Mouse (Mus musculus) retina, postnatal 7 days (tissue): ENCODE results near the gene Ccr4.

Source experiments
- DNase-seq: peaks from one replicate; pipeline ENCODE4 v3.0.0-alpha.2; 2012; ENCODE audit warnings: low read depth, low spot score

Gene Ccr4

DNA sequence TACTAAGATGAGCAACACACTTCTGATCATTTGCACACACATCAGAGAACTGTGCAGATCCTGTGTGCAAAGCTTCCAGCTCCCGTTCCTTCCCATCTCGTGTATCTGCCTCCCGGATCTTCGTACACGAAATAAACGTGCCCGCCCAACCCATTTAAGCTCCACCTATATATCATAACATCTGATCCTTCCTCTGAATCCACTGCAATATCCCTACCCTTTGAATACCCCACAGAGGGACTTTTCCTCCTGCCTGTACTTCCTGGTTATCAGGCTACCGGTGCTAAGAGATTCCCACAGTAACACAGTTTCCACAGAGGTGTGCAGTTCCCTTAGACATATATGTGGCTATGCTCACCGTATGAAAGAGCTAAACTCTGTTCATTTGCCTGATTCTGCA lies at the start of gene Ccr4:
Gene Ccr4, minus strand, starts transcription at position 101 of the 400 bp plus-strand sequence.
- no peak for DNase-seq

DNA sequence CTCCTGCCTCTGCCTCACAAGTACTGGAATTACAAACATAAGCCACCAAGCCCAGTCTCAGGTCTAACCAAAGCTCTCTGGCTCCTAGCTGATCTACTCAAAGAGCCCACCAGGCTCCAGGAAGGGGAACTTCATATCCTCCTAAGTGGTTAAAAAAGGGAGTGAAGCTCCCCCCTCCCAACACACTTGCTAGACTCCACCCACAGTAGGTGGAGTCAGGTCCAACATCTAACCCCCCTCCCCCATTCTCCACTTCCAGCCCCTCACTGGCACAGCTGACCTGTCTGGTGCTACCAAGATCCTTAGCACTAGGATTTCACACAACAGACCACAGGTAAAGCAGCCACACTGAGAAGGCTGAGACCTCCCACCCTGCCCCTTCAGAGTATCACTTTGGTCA lies 49.1 kb upstream of the Ccr4 start:
- no peak for DNase-seq

DNA sequence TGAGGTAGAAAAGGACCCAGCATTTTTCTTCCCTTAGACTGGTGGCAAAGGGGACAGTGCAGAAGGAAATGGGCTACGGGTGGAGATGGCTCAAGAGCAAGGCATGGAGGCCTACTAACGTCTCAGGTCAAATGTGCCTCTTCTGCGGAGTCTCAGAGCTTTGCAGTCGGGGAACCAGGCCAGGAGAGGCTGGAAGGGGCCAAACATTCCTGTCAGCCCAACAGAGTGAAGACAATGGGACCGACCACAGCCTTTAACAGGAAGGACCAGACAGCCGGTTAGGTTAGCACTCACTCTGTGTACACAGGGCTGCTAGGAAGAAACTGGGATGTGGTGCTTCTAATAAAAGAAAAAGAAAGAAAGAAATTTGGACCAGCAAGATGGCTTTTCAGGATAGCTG lies 45.3 kb upstream of the Ccr4 start:
- DNase-seq = no peak

DNA sequence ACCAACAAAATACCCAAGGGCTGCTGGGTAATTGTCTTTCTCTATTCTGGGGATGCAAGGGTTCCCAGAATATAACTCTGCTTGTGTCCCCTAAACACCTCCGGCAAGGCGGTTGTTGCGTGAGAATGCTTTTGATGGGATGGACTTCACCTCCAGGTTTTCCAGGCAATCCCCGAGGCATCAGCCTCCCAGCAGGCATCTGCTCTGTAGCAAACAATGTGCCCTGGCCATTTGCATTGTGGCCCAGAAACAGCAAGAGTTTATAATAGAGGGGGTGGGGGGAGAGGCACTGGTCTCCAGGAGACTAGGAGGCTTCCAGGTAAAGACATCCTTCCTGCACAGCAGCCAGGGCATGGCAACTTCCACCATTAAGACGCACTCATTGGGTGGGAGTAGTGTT lies 44.4 kb upstream of the Ccr4 start:
- no peak for DNase-seq

DNA sequence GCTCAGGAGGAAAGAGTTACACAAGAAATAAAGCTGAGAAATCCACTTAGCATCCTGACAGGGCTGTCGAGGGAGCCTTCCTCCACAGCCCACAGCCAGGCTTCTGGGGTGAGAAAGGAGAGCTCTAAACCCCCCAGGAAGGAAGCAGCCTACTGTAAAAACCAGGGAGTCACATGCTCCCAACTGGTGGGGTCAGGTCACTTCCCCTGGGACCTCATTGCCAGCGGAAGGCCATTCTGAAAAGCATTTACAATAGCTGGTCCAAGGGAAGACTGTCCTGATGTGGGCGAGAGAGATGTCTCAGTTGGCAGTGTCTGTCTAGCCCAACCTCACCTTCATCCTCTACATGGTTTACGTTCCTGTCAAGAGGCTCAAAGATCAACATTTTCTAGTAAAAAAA lies 43.8 kb upstream of the Ccr4 start:
- DNase-seq = no peak

DNA sequence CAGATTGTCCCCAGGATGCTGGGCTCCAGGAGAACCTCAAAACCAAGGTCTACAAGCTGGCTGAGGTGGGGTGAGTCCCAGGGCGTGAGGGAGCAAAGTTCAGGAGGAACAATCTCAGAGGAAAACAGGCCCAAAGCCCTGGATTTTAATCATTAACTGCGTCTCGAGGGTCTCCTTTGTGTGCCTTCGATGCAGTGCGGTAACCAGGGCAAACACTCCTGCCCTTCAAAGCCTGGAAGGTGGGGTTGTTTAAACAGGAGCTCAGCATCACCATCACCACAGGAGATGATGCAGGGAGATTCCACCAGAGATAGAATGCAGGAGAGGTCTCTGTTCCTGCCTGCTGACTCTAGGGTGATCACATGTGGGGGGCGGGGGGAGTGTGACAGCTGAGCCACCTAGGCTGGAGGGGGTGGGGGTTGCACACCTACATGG lies 42.9 kb upstream of the Ccr4 start:
- no peak for DNase-seq

DNA sequence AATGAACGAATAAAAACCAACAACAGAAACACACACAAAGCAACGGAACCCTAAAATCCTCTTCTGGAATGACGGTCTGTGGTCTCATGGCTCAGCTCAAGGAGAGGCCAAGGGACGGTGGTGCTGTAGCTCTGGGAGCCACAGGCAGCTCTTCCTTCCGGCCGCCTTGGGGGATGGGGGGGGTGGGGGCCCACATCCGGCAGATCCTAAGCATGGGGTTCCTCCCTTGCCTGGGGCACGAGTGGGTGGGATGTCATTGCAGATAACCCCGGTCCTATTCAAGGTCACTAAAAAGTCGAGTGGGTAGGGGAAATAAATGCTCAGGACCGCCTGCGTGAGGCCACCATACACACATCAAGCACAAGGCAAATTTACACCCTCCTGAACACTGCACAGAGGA lies 42.0 kb upstream of the Ccr4 start:
- no peak for DNase-seq

DNA sequence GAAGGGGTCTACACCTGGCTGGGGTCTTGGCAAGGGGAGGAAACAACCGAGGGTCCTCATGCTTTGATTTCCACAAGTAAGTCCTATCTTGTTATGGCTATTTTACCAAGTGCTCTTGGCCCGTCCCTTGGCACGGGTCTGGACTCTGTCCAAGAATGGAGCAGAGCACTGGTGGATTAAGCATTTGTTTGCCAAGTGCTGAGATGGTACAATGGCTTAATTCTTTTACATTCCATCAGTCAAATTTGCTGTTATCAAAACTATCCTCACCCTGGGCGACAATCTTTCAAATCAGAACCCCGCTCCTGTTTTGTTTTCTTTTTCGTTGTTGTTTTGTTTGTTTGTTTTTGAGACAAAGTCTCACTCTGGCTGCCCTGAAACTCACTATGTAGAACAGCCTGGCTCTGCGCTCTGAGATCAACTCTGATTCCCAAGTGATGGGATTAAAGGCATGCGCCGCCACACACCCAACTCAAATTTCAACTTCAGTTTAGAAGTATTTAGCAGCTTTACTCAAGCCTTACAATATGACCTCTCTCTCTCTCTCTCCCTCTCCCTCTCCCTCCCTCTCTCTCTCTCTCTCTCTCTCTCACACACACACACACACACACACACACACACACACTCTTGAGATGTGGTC lies 40.2 kb upstream of the Ccr4 start:
- no peak for DNase-seq

DNA sequence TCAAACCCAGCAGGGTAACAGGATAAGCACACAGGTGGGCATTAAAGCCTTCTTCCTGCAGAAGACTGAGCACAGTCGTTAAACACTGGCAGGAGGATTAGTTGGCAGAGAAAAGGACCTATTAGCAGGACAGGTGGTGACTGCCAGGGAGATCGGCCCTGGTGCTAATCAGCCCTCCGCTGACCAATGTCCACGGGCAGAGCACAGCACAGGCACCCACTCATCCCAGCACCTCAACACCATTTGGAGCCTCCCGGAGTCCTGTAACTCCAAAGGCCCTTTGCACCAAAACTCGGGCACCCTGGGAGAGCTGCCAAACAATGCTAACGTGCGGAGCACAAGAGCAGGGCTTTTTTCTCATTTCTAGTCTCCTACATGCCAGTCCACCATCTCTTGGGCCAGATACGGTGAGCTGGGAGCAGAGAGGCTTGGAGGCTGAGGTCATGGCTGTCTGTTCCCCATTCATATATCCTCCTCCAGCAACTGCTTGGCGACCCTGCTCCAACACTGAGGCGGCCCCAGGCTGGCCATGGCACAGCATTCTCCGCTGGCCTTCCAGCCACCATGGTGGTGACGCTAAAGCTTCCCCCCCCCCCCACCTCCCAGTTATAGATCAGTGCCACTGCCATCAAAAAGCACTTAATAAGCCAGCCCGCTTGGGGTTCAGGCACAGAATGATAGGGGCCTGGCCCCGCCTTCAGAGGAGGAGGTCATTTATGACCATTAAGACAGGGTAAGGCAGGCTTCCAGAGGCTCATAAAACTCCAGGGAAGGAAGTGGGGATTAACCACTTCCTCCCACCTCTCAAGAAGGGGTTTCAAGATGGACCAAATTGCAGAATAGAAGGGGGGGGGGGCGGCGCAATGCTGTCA lies 39.4 kb upstream of the Ccr4 start:
- no peak for DNase-seq

DNA sequence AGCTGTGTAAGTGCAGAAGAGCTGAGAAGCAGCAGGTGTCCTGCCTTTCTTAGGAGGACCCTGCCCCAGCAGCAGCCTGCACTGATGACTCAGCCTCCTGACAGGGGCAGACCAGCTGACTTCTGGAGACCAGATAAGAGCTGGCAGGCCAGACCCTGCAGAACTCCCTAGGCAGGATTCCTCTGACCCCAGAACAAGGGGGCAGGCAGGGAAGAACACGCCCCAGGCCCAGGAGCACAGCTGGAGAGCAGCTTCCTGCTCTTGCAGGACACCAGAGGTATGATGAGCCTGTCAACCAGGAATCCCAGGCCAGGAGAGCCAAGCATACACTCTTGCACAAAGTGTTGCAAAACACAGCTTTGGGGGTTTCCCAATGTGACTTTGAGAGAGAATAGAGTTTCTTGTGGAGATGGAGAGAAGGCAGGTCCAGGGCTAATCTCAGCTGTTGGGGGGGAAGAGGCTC lies 36.6 kb upstream of the Ccr4 start:
- DNase-seq = no peak

DNA sequence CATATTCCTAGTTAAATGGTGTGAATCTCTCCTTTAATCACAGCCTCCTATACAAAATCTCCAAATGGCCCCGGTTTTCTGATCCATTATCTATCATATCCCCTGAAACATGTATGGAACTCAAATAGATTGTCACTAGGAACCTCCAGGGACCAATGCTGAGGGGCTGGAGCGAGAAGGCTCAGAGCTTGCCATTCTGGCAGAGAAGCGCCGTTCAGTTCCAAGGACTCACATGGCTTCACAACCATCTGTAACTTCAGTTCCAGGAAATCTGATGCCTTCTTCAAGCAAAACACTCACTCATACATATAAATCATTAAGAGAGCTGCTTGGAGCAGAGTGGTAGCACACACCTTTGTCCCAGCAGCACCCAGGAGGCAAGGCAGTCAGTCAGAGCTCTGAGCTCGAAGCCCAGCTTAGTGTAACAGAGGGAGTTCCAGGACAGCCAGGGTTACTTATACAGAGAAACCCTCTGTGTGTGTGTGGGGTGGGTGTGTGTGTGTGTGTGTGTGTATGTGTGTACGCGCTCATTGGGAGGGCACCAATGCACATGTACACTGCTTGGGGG lies 34.4 kb upstream of the Ccr4 start:
- no peak for DNase-seq

DNA sequence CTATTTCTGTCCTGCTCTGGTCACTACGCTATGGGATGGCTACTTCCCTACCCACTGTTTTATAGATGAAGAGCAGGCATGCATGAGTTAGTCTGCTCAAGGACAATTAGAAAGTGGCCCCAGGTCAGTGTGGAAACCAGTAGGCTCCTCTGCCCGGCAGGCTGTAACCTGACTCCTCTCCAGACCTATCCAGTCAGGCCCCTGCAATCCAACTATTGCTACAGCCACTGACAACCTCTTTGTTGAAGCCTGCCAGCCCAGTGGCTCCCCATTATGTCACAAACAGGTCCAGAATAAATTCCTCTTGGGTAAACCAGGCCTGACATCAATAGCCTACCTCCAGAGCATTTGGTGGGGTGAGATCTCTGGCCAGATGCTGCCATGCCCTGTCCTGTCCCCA lies 31.9 kb upstream of the Ccr4 start:
- DNase-seq = no peak

DNA sequence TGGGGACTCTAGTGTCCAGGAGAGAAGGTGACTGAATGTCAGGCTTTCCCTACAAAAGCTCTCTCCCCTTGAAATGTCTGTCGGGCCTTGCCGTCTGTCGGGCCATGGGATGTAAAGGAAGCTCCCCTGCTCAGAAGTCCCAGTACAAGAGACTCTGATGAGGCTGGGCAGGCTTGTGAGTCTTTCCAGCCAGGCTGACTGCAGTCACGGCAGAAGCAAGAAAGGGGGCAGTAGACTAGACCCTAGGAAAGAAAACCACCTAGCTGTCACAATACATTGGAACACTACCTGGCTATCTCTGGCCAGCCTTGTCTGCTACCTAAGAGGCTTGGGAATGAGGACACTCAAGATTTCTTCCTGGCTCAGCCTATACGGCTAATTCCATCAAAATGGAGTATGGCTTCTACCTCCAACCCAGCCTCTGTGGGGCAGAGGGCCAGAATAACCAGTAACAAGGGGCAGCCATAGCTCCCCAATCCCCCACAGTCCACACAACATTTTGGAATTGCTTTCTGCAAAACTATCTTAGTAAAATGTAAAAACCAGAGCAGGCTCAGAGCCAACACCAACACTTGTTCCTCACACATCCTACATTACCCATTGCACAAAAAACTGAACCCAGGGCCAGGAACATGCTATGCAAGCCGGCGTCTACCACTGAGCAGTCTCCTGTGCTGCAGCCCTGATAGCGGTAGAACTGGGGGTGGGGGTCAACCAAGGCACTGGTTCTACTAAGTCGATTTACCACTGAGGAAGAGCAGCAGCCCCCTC lies 30.2 kb upstream of the Ccr4 start:
- no peak for DNase-seq

DNA sequence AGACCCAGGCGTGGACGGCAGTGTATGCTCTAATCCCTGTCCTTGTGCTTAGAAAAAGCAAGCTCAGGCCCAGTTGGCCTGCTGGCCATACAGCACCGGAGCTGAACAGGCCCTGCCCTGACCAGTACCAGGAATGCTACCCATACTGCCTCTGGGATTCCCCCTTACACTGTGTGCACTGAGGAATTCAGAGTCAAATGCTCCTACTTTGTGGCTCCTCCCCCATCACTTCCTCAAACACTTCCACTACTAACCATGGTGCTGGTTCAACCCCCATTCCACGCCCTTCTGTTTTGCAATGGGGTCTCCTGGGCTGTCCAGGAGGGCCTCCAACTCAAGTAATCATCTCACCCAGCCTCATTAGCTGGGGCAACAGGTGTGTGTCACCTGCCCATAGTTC lies 29.1 kb upstream of the Ccr4 start:
- DNase-seq = no peak

DNA sequence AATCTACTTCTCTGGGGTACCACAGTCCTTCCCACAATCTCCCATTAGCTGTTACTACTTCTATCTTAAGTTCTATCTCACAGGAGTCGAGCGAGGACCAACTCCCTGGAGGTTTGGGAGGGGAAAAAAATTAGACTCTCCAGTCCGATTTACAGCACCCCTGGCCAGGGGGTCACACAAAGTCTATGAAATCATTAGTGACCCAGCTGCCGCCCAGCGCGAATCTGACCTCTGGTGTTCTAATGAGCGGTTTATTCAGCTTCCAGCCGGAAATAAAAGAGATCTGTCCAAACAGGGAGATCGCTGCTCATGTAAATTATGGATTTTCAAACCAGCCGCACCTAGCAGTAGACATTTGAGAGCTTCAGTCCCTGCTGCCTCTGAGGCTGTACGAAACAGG lies 26.6 kb upstream of the Ccr4 start:
- no peak for DNase-seq

DNA sequence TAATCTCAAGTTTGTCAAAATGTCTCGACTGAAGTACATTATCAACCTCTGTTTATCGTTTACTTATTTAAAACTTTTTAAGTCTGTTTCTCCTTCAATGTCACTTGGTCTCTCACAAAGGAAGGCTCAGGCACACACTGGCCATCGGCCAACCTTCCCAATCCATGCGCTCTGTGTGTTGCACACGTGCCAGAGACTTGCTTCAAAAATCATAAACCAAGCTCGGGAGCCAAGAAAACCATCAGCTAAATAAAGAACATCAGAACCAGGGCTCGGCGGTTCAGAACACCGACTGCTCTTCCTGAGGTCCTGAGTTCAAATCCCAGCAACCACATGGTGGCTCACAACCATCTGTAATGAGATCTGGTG lies 23.9 kb upstream of the Ccr4 start:
- DNase-seq = no peak

DNA sequence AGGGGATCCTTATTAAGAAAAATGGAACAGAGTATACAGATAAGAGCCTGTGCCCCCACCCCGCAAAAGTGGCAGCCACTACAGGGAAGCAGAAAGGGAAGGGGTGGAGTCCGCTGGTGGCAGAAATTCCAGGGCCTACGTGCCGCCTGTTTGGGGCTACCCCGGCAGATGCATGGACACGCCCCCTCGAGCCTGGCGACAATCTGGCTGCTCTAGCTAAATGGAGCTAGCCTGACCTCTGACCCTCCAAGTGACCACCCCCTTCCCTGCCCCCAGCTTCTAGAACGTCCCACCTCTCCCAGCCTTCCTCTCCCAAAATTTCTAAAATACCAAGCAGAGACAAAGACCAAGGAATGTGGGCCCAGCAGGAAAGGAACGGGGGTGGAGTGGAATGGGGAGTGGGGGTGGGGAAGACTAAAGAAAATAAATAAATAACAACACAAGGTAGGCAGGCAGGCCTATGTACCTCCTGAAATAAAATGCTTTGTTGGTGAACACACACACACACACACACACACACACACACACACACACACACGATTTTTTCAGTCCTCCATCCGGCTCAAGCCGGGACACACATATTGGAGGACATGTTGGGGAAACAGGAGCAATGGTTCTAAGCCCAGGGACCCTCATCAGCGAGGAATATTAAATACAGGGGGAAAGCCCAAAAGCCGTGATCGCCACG lies 23.4 kb upstream of the Ccr4 start:
- DNase-seq = no peak

DNA sequence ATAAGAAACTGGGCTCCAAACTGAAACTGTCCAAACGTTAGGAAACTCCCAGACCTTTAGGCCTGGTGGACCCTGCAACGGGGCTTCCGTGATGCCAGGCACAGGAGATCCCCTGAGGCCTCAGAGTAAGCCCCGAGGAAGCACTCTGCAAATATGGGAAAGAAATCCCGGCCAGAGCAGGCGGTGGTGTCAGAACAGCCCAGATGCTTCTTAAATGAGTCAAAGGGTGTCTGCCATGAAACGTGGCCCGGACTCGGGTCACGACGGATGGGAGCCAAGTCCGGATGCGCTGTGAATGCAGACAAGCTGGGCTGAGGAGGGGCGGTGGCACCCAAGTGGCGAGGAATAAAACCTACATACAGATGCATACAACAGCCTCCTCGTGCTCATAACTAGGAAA lies 22.4 kb upstream of the Ccr4 start:
- DNase-seq = peak; percentile 14

DNA sequence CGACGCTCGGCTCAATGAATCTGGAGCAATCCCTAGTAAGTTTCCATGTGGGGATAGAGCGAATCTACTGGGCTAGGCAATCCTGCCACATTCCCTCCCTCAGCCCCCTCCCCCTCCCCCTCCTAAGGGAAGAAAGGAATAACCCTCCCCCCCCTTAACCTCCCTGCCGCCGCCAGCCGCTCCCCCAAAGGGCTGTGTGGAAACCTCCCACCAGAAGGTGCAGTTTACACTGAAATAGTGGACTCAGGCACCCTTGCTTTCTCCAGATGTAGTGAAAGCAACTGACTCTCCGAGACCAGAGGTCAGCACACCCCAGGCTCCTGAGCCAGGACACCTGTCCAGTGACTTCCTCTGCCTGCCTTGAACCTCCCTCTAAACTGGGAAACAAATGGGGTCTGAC lies 21.9 kb upstream of the Ccr4 start:
- no peak for DNase-seq

DNA sequence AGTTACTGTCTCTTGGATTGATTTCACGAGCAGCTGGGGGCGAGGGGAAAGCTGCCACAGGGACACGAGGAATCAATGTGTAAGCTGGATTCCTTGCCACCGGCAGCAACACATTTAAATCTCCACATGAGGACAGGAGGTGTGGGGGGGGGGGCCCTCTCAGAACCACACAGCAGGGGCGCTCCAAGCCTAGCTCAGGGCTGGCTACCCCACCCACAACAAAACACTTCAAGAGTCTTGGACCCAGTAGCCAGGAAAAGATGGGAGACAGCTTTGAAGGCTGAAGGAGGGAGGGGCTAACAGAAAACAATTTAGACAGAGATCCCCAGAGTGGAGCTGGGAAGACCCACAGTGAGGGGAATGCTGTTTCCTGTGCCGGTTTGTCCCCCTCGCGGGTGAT lies 21.2 kb upstream of the Ccr4 start:
- no peak for DNase-seq

DNA sequence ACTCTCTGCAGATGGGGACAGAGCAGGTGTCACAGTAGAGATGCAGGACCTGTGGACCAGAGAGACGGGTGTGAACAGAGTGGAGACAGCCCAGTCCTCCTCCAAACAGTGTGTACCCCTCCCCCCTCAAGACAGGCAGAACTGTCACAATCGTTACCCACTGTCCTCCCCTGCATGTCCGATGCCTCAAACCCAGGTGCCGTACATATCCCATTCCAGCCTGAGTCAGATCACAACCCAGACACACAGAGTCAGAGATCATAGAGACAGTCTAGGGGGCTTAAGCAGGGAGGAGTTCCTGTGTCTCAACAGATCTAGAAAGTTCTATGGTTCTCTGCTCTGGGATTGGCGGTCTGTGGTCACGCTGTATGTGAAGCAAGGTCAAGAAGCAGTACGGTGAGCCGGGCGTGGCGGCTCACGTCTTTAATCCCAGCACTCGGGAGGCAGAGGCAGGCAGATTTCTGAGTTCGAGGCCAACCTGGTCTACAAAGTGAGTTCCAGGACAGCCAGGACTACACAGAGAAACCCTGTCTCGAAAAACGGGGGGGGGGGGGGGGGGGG lies 20.4 kb upstream of the Ccr4 start:
- DNase-seq = no peak
